24 mouse cellular contexts compared by ENCODE assay signal in genomic region chr5:14182156-14182555, GRCm38 (mm10).
"Had no signal": no experiment of that assay in that cellular context is flagged by ENCODE, and none has a peak within 500 bp of the region (broad histone marks: within the 10 kb centered on the region; RNA-seq: fewer than 3 reads in every experiment).

No protein-coding gene starts in this region.

- H3K4me2 ChIP-seq: embryonic facial prominence, embryonic 12.5 days; embryonic facial prominence, embryonic 13.5 days; embryonic facial prominence, embryonic 15.5 days; forebrain, embryonic 12.5 days; forebrain, embryonic 13.5 days; forebrain, embryonic 15.5 days had no signal

- DNase-seq: cerebellum, adult 9-10 months; cerebellum, adult 9-11 months; cerebellum, postnatal 10 days; cerebellum, postnatal 14 days; cerebellum, postnatal 25 days; cerebellum, postnatal 36 days; embryo, embryonic 11 days; forebrain, postnatal 0 days; gastrocnemius, adult 2 months; gastrocnemius, postnatal 10 days; gastrocnemius, postnatal 14 days; gastrocnemius, postnatal 25 days; gastrocnemius, postnatal 36 days; heart, adult 11 months; heart, adult 2 months had no signal

- H3K27me3 ChIP-seq: embryonic facial prominence, embryonic 12.5 days; embryonic facial prominence, embryonic 13.5 days; embryonic facial prominence, embryonic 15.5 days; forebrain, embryonic 12.5 days; forebrain, embryonic 13.5 days; forebrain, embryonic 15.5 days had no signal

- H3K4me3 ChIP-seq: embryonic facial prominence, embryonic 10.5 days; embryonic facial prominence, embryonic 12.5 days; embryonic facial prominence, embryonic 13.5 days; embryonic facial prominence, embryonic 15.5 days; erythroblast, embryonic 14.5 days; forebrain, embryonic 10.5 days; forebrain, embryonic 12.5 days; forebrain, embryonic 13.5 days; forebrain, embryonic 15.5 days; gastrocnemius, adult 2 months; heart, adult 2 months had no signal

- H3K36me3 ChIP-seq: embryonic facial prominence, embryonic 10.5 days; embryonic facial prominence, embryonic 12.5 days; embryonic facial prominence, embryonic 13.5 days; embryonic facial prominence, embryonic 15.5 days; forebrain, embryonic 10.5 days; forebrain, embryonic 12.5 days; forebrain, embryonic 15.5 days had no signal
